8 mouse cellular contexts compared by ENCODE assay signal in the genomic region with DNA sequence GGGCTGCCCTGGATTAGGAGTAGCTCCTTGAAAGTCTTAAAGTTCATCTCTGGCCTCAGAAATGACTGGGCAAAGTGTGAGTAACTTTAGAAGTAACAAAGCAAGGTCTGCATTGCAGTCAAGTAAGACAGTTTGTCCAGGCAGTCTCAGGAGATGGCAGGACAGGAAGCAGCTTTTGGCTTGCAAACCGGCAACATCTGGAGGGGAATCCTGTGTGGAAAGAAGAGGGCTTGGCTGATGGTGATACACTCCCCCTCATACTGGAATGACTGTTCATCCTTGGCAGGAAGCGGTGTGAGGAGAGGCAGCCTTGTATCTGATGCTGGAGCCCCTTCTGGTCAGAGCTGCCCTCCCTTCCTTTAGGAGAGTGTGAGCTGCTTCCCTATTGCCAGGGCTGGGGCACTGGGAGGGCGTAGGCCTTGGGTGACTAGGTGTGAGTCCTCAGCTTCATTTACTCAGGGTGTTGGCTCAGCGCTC. TPM values are rescaled to one million over a fixed set of nuclear protein-coding genes. Genes with fewer than 3 reads are reported as not detected.
DNase-seq lines count a peak whose midpoint lies in the region; ATAC-seq and TF ChIP-seq lines count a peak whose summit lies in the region.

No protein-coding gene starts in this region.

- H3K9me3 ChIP-seq in CH12.LX (replicated peaks; ENCODE audit: low read length) = no peaks in the 10 kb centered on the region
- no peaks in the 10 kb centered on the region for H3K9me3 ChIP-seq in heart, postnatal 0 days (replicated peaks; ENCODE audit: control insufficient read depth, low read length)
- no peaks in the 10 kb centered on the region for H3K9me3 ChIP-seq in limb, embryonic 15.5 days
- H3K9me3 ChIP-seq in stomach, embryonic 16.5 days (replicated peaks; ENCODE audit: control insufficient read depth, low read length) = no peaks in the 10 kb centered on the region
- no peaks in the 10 kb centered on the region for H3K9me3 ChIP-seq in hindbrain, embryonic 12.5 days (replicated peaks)

- dilution Hi-C loops in CH12.LX (cut with MboI; ENCODE audit: extremely low pct_ligation_motif_present, extremely low pct_unique_long_range_greater_than_20kb, low sequenced_read_pairs) = no loop called here

- peak overlapping the region; percentile 42 for H3K9ac ChIP-seq in CH12.LX (ENCODE audit: insufficient read depth, low read depth)
- H3K9ac ChIP-seq in heart, postnatal 0 days (replicated peaks; ENCODE audit: low read depth, low read length) = 0 out of 2 replicates have a peak overlapping the region, but pooled peaks have one; percentile 11
- H3K9ac ChIP-seq in limb, embryonic 15.5 days = no peak overlapping the region
- peak overlapping the region; percentile 55 for H3K9ac ChIP-seq in stomach, embryonic 16.5 days (ENCODE audit: low read length)
- no peak overlapping the region for H3K9ac ChIP-seq in hindbrain, embryonic 12.5 days

- no peak for TF ChIP-seq POLR2A in CH12.LX (IDR thresholded peaks at IDR 0.05; ENCODE audit: low read depth, low read length)

- H3K36me3 ChIP-seq in CH12.LX (replicated peaks in 1 of 2; ENCODE audit: control insufficient read depth in 1 of 2, insufficient read depth in 1 of 2, low read length in 1 of 2) = peaks cover 11 to 29% of the 10 kb centered on the region in 2 experiments
- H3K36me3 ChIP-seq in heart, postnatal 0 days (replicated peaks; ENCODE audit: control insufficient read depth, insufficient read depth, low read length) = peaks cover 1% of the 10 kb centered on the region; the same call in 1 of the 2 replicates
- peaks cover under 1% of the 10 kb centered on the region; the same call in 1 of the 2 replicates for H3K36me3 ChIP-seq in limb, embryonic 15.5 days
- no peaks in the 10 kb centered on the region for H3K36me3 ChIP-seq in stomach, embryonic 16.5 days (ENCODE audit: control insufficient read depth, insufficient read depth, low read length)
- H3K36me3 ChIP-seq in hindbrain, embryonic 12.5 days = peaks cover under 1% of the 10 kb centered on the region

- peaks cover 60% of the 10 kb centered on the region for H3K79me2 ChIP-seq in CH12.LX (replicated peaks; ENCODE audit: control insufficient read depth, extremely low read depth, insufficient read depth, poor library complexity, severe bottlenecking)

- H3K4me2 ChIP-seq in CH12.LX (ENCODE audit: insufficient read depth, low read depth, poor library complexity, severe bottlenecking) = peak overlapping the region; percentile 88
- H3K4me2 ChIP-seq in heart, postnatal 0 days (ENCODE audit: low read depth, low read length) = peak overlapping the region; percentile 81
- H3K4me2 ChIP-seq in limb, embryonic 15.5 days = 0 out of 2 replicates have a peak overlapping the region, but pooled peaks have one; percentile 2
- peak overlapping the region; percentile 84 for H3K4me2 ChIP-seq in stomach, embryonic 16.5 days (ENCODE audit: low read depth, low read length)
- H3K4me2 ChIP-seq in hindbrain, embryonic 12.5 days (replicated peaks) = no peak overlapping the region

- H3K4me3 ChIP-seq in CH12.LX (replicated peaks in 1 of 3; ENCODE audit: low read depth in 2 of 3, low read length in 2 of 3, poor library complexity in 1 of 3) = peak overlapping the region; percentile 46 to 96 (median 72)
- no peak overlapping the region for H3K4me3 ChIP-seq in heart, postnatal 0 days (ENCODE audit: low read depth, low read length)
- no peak overlapping the region for H3K4me3 ChIP-seq in limb, embryonic 15.5 days
- peak overlapping the region; percentile 66 for H3K4me3 ChIP-seq in stomach, embryonic 16.5 days (replicated peaks; ENCODE audit: low read length)
- no peak overlapping the region for H3K4me3 ChIP-seq in hindbrain, embryonic 12.5 days

- no peak for TF ChIP-seq RAD21 in CH12.LX (IDR thresholded peaks at IDR 0.05; ENCODE audit: low read depth, low read length)

- no peaks in the 10 kb centered on the region for H3K27me3 ChIP-seq in CH12.LX (replicated peaks)
- no peaks in the 10 kb centered on the region for H3K27me3 ChIP-seq in heart, postnatal 0 days (ENCODE audit: control insufficient read depth, insufficient read depth, low read length)
- no peaks in the 10 kb centered on the region for H3K27me3 ChIP-seq in limb, embryonic 15.5 days
- H3K27me3 ChIP-seq in stomach, embryonic 16.5 days (ENCODE audit: control insufficient read depth, insufficient read depth, low read length) = no peaks in the 10 kb centered on the region
- no peaks in the 10 kb centered on the region for H3K27me3 ChIP-seq in hindbrain, embryonic 12.5 days

- TF ChIP-seq EP300 in CH12.LX (IDR thresholded peaks at IDR 0.05; ENCODE audit: low read length) = peak; percentile 64
- TF ChIP-seq EP300 in heart, postnatal 0 days (IDR thresholded peaks at IDR 0.05; ENCODE audit: low read depth) = peak; percentile 80

- in situ Hi-C loops in CH12.LX (cut with MboI; ENCODE audit: low pct_ligation_motif_present, low pct_unique_long_range_greater_than_20kb, low sequenced_read_pairs) = no loop called here

- H3K27ac ChIP-seq in CH12.LX (ENCODE audit: insufficient read depth, low read depth) = peak overlapping the region; percentile 30; the same call in 1 of the 2 replicates
- H3K27ac ChIP-seq in heart, postnatal 0 days (ENCODE audit: low read depth) = peak overlapping the region; percentile 78
- H3K27ac ChIP-seq in limb, embryonic 15.5 days = peak overlapping the region; percentile 70
- H3K27ac ChIP-seq in stomach, embryonic 16.5 days (ENCODE audit: low read length) = peak overlapping the region; percentile 94
- H3K27ac ChIP-seq in hindbrain, embryonic 12.5 days = no peak overlapping the region

- ATAC-seq in frontal cortex, adult (ENCODE audit: low TSS enrichment) = peak; percentile 3; the same call in 1 of the 2 replicates
- peak; percentile 22; the same call in 1 of the 2 replicates for ATAC-seq in heart, postnatal 0 days (ENCODE audit: insufficient read depth, low read depth)
- no peak for ATAC-seq in limb, embryonic 15.5 days (ENCODE audit: insufficient number of reproducible peaks, low FRiP score, low TSS enrichment, low read depth)
- peak; percentile 68; the same call in 1 of the 2 replicates for ATAC-seq in stomach, embryonic 16.5 days (ENCODE audit: insufficient read depth, low FRiP score)
- no peak for ATAC-seq in hindbrain, embryonic 12.5 days (ENCODE audit: low FRiP score)

- WGBS in heart, postnatal 0 days = 50% methylated on average over 4 of the region's 4 CpGs
- WGBS in limb, embryonic 15.5 days = 62% methylated on average over 4 of the region's 4 CpGs
- WGBS in stomach, embryonic 16.5 days = 32% methylated on average over 4 of the region's 4 CpGs
- WGBS in hindbrain, embryonic 12.5 days = 83% methylated on average over 4 of the region's 4 CpGs

- no peak for TF ChIP-seq CTCF in CH12.LX (conservative IDR thresholded peaks at IDR 0.05 in 1 of 2, IDR thresholded peaks at IDR 0.05 in 1 of 2; ENCODE audit: low read depth in 2 of 2, low read length in 2 of 2)
- TF ChIP-seq CTCF in heart, postnatal 0 days (IDR thresholded peaks at IDR 0.05; ENCODE audit: low read depth) = no peak

- peaks cover 18 to 71% of the 10 kb centered on the region in 2 experiments for H3K4me1 ChIP-seq in CH12.LX (ENCODE audit: control insufficient read depth in 1 of 2, insufficient read depth in 2 of 2)
- H3K4me1 ChIP-seq in heart, postnatal 0 days (ENCODE audit: control insufficient read depth, insufficient read depth) = peaks cover 43% of the 10 kb centered on the region
- H3K4me1 ChIP-seq in limb, embryonic 15.5 days = peaks cover 49% of the 10 kb centered on the region
- peaks cover 46% of the 10 kb centered on the region for H3K4me1 ChIP-seq in stomach, embryonic 16.5 days (ENCODE audit: control insufficient read depth, insufficient read depth, low read length)
- H3K4me1 ChIP-seq in hindbrain, embryonic 12.5 days = peaks cover 32% of the 10 kb centered on the region

- DNase-seq in frontal cortex, postnatal 25 days (ENCODE audit: low spot score in 2 of 2) = no peak
- DNase-seq in CH12.LX (ENCODE audit: extremely low read depth) = peak; percentile 69
- DNase-seq in heart, postnatal 0 days (ENCODE audit: low spot score) = peak; percentile 79
- no peak for DNase-seq in cerebellum, adult 11 months

RNA-seq across cellular contexts. Expression of a gene that starts 2.2 kb away (rescaled TPM):
- total RNA-seq in CH12.LX (2012; rRNA removed) (52.2 and 60.9 TPM in 2 replicates), CH12.LX (2014; rRNA removed) (38.6 and 46.4 TPM in 2 replicates)
- 77.2 and 91.6 TPM in 2 replicates for polyA plus RNA-seq in CH12.LX (2012; ENCODE audit: insufficient read length, low read depth)
- 42.1 and 91.7 TPM in 2 replicates for total RNA-seq in heart, postnatal 0 days (2014; rRNA removed; ENCODE audit: low replicate concordance)
- polyA plus RNA-seq in heart, postnatal 0 days (2015; fragmentation: Nextera tagmentation; extraction: Ambion mirVana) = 45.9 and 46.5 TPM in 2 replicates
- 86.4 and 94.3 TPM in 2 replicates for polyA plus RNA-seq in limb, embryonic 15.5 days (2015; fragmentation: Nextera tagmentation; extraction: Ambion mirVana)
- polyA plus RNA-seq in stomach, embryonic 16.5 days (2015; fragmentation: Nextera tagmentation; extraction: Ambion mirVana) = 98.7 and 105 TPM in 2 replicates
- polyA plus RNA-seq in hindbrain, embryonic 12.5 days (2016; fragmentation: Nextera tagmentation; extraction: Ambion mirVana) = 61.9 and 63.3 TPM in 2 replicates

RNA-seq across cellular contexts. Expression of a gene that starts 10.4 kb away (rescaled TPM):
- total RNA-seq in CH12.LX (2012; rRNA removed) = 28.6 and 33.2 TPM in 2 replicates
- total RNA-seq in CH12.LX (2014; rRNA removed) = 28.2 and 29.0 TPM in 2 replicates
- 36.7 and 37.3 TPM in 2 replicates for polyA plus RNA-seq in CH12.LX (2012; ENCODE audit: insufficient read length, low read depth)
- total RNA-seq in heart, postnatal 0 days (2014; rRNA removed; ENCODE audit: low replicate concordance) = 130 TPM in 2 replicates
- 97.7 and 99.1 TPM in 2 replicates for polyA plus RNA-seq in heart, postnatal 0 days (2015; fragmentation: Nextera tagmentation; extraction: Ambion mirVana)
- polyA plus RNA-seq in limb, embryonic 15.5 days (2015; fragmentation: Nextera tagmentation; extraction: Ambion mirVana) = 37.9 and 49.8 TPM in 2 replicates
- polyA plus RNA-seq in stomach, embryonic 16.5 days (2015; fragmentation: Nextera tagmentation; extraction: Ambion mirVana) = 45.2 and 49.0 TPM in 2 replicates
- 59.2 and 61.4 TPM in 2 replicates for polyA plus RNA-seq in hindbrain, embryonic 12.5 days (2016; fragmentation: Nextera tagmentation; extraction: Ambion mirVana)

RNA-seq across cellular contexts. Expression of a gene that starts 25.6 kb away (rescaled TPM):
- total RNA-seq in CH12.LX (2012; rRNA removed) (10.6 and 11.8 TPM in 2 replicates), CH12.LX (2014; rRNA removed) (8.3 and 9.3 TPM in 2 replicates)
- 9.2 and 10.2 TPM in 2 replicates for polyA plus RNA-seq in CH12.LX (2012; ENCODE audit: insufficient read length, low read depth)
- 4.5 and 9.2 TPM in 2 replicates for total RNA-seq in heart, postnatal 0 days (2014; rRNA removed; ENCODE audit: low replicate concordance)
- 8.0 and 8.8 TPM in 2 replicates for polyA plus RNA-seq in heart, postnatal 0 days (2015; fragmentation: Nextera tagmentation; extraction: Ambion mirVana)
- 26.8 and 27.5 TPM in 2 replicates for polyA plus RNA-seq in limb, embryonic 15.5 days (2015; fragmentation: Nextera tagmentation; extraction: Ambion mirVana)
- polyA plus RNA-seq in stomach, embryonic 16.5 days (2015; fragmentation: Nextera tagmentation; extraction: Ambion mirVana) = 17.9 and 19.1 TPM in 2 replicates
- 20.0 and 21.0 TPM in 2 replicates for polyA plus RNA-seq in hindbrain, embryonic 12.5 days (2016; fragmentation: Nextera tagmentation; extraction: Ambion mirVana)

RNA-seq across cellular contexts. Expression of a gene that starts 26.3 kb away (rescaled TPM):
- total RNA-seq in CH12.LX (2012; rRNA removed) (10.5 and 11.4 TPM in 2 replicates), CH12.LX (2014; rRNA removed) (1.8 and 2.6 TPM in 2 replicates)
- 10.0 and 11.8 TPM in 2 replicates for polyA plus RNA-seq in CH12.LX (2012; ENCODE audit: insufficient read length, low read depth)
- 28.1 and 189 TPM in 2 replicates for total RNA-seq in heart, postnatal 0 days (2014; rRNA removed; ENCODE audit: low replicate concordance)
- polyA plus RNA-seq in heart, postnatal 0 days (2015; fragmentation: Nextera tagmentation; extraction: Ambion mirVana) = 6.6 and 8.0 TPM in 2 replicates
- 21.2 and 23.2 TPM in 2 replicates for polyA plus RNA-seq in limb, embryonic 15.5 days (2015; fragmentation: Nextera tagmentation; extraction: Ambion mirVana)
- 21.6 and 22.3 TPM in 2 replicates for polyA plus RNA-seq in stomach, embryonic 16.5 days (2015; fragmentation: Nextera tagmentation; extraction: Ambion mirVana)
- 20.0 and 20.1 TPM in 2 replicates for polyA plus RNA-seq in hindbrain, embryonic 12.5 days (2016; fragmentation: Nextera tagmentation; extraction: Ambion mirVana)

RNA-seq across cellular contexts. Expression of a gene that starts 41.9 kb away (rescaled TPM):
- total RNA-seq in CH12.LX (2012; rRNA removed) (179 and 203 TPM in 2 replicates), CH12.LX (2014; rRNA removed) (229 and 257 TPM in 2 replicates)
- 255 and 279 TPM in 2 replicates for polyA plus RNA-seq in CH12.LX (2012; ENCODE audit: insufficient read length, low read depth)
- 1,146 and 1,154 TPM in 2 replicates for total RNA-seq in heart, postnatal 0 days (2014; rRNA removed; ENCODE audit: low replicate concordance)
- polyA plus RNA-seq in heart, postnatal 0 days (2015; fragmentation: Nextera tagmentation; extraction: Ambion mirVana) = 4,139 and 4,337 TPM in 2 replicates
- 411 and 426 TPM in 2 replicates for polyA plus RNA-seq in limb, embryonic 15.5 days (2015; fragmentation: Nextera tagmentation; extraction: Ambion mirVana)
- 586 and 601 TPM in 2 replicates for polyA plus RNA-seq in stomach, embryonic 16.5 days (2015; fragmentation: Nextera tagmentation; extraction: Ambion mirVana)
- polyA plus RNA-seq in hindbrain, embryonic 12.5 days (2016; fragmentation: Nextera tagmentation; extraction: Ambion mirVana) = 655 and 680 TPM in 2 replicates

Comparison
In these comparisons a context has a peak if more than half of its experiments do, and no peak if none do; other contexts are left out.
1. ATAC-seq: peak in frontal cortex, adult (single experiment), heart, postnatal 0 days (single experiment) and stomach, embryonic 16.5 days (single experiment); none in limb, embryonic 15.5 days (single experiment) and hindbrain, embryonic 12.5 days (single experiment).
2. DNase-seq: peak in CH12.LX (single experiment) and heart, postnatal 0 days (single experiment); none in frontal cortex, postnatal 25 days (0 of 2) and cerebellum, adult 11 months (single experiment).
3. H3K4me3 ChIP-seq: peak in CH12.LX (3 of 3) and stomach, embryonic 16.5 days (single experiment); none in heart, postnatal 0 days (single experiment), limb, embryonic 15.5 days (single experiment) and hindbrain, embryonic 12.5 days (single experiment).
4. H3K9ac ChIP-seq: peak in CH12.LX (single experiment), heart, postnatal 0 days (single experiment) and stomach, embryonic 16.5 days (single experiment); none in limb, embryonic 15.5 days (single experiment) and hindbrain, embryonic 12.5 days (single experiment).